Mouse (Mus musculus) stomach, embryonic 14.5 days (tissue): ENCODE measurements around the gene Krtap1-3. TPM values are rescaled to one million over a fixed set of nuclear protein-coding genes. Genes with fewer than 3 reads are reported as not detected.

Experiments
- ATAC-seq: fragments of 200-750 bp; cut with Nextera tagmentation; 2 replicates; pipeline ENCODE4 v1.8.0; 2017; ENCODE audit warnings: low read depth, moderate TSS enrichment; ENCODE audit not compliant: insufficient number of reproducible peaks, insufficient read depth, low FRiP score
- H3K27ac ChIP-seq: fragments of 300-500 bp; sonication (generic); 2 replicates; pipeline ENCODE4 v1.5.1; 2014; ENCODE audit warnings: mild to moderate bottlenecking, low read length, moderate library complexity, mixed read lengths
- H3K27me3 ChIP-seq: fragments of 300-500 bp; sonication (generic); 2 replicates; pipeline ENCODE4 v1.6.1; 2014; ENCODE audit warnings: low read length, control low read depth, mixed read lengths; ENCODE audit not compliant: control insufficient read depth, insufficient read depth
- H3K36me3 ChIP-seq: fragments of 300-500 bp; sonication (generic); 2 replicates; pipeline ENCODE4 v1.6.1; 2014; ENCODE audit warnings: mild to moderate bottlenecking, control low read depth, low read length, moderate library complexity, mixed read lengths; ENCODE audit not compliant: control insufficient read depth, insufficient read depth
- H3K4me1 ChIP-seq: fragments of 300-500 bp; sonication (generic); 2 replicates; pipeline ENCODE4 v1.6.1; 2014; ENCODE audit warnings: low read length, control low read depth, mixed read lengths; ENCODE audit not compliant: control insufficient read depth, insufficient read depth
- H3K4me2 ChIP-seq: fragments of 300-500 bp; sonication (generic); replicated peaks from 2 replicates; pipeline ENCODE4 v1.6.1; 2014; ENCODE audit warnings: low read depth, low read length, control low read depth
- H3K4me3 ChIP-seq: fragments of 300-500 bp; sonication (generic); 2 replicates; pipeline ENCODE4 v1.5.1; 2014; ENCODE audit warnings: low read depth, low read length, control low read depth
- H3K9ac ChIP-seq: fragments of 300-500 bp; sonication (generic); replicated peaks from 2 replicates; pipeline ENCODE4 v1.6.1; 2014; ENCODE audit warnings: low read depth, mild to moderate bottlenecking, control low read depth, low read length, moderate library complexity, mixed read lengths
- H3K9me3 ChIP-seq: fragments of 300-500 bp; sonication (generic); 2 replicates; pipeline ENCODE4 v1.6.1; 2016; ENCODE audit warnings: low read depth, low read length, control low read depth; ENCODE audit not compliant: control insufficient read depth
- WGBS: fragments of 180-500 bp; shearing (Covaris S2); extraction: QIAGEN DNeasy Blood & Tissue Kit; methylation state at CpG from one replicate; pipeline ENCODE4 v1.1.7; 2014; 5-methylcytosine and 5-hydroxymethylcytosine counted together
- polyA plus RNA-seq: library from polyadenylated mRNA; unstranded; fragments of >200 nt; fragmentation: Nextera tagmentation; extraction: Ambion mirVana; gene quantifications from 2 replicates; pipeline ENCODE4 v1.2.1, GENCODE M21; 2014

The Krtap1-3 gene
- polyA plus RNA-seq, 1 experiment from 2014 or later, result not detected

DNA sequence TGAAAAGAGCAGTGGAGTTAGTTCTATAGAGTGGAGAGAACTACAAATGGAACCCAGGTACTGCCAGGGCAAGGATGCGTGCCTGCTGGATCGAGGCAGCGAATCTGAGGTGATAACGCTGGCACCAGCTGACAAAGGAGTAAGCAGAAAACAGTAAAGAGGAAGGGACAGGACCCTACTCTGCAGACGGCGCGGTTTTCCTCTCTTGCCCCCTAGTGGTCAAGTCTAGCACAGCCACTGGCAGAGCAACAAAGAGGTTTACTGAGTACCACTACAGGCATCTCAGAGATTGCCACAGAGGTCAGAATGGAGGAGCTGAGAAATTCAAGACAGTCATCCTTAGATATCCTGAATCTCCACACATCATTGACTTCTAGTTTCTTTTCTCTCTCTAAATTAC, 17.0 kb downstream of the Krtap1-3 start:
- H3K36me3 ChIP-seq, result no peaks in the 10 kb centered on the region
- peak overlapping the region; percentile 30; the same call in 1 of the 2 replicates for H3K4me2 ChIP-seq
- H3K4me1 ChIP-seq, result no peaks in the 10 kb centered on the region
- H3K9me3 ChIP-seq, result no peaks in the 10 kb centered on the region
- 3% methylated on average over 7 of the region's 7 CpGs for WGBS
- no peak overlapping the region for H3K9ac ChIP-seq
- ATAC-seq, result peak; percentile 65; the same call in 1 of the 2 replicates
- no peaks in the 10 kb centered on the region for H3K27me3 ChIP-seq
- no peak overlapping the region for H3K4me3 ChIP-seq
- H3K27ac ChIP-seq, result no peak overlapping the region

DNA sequence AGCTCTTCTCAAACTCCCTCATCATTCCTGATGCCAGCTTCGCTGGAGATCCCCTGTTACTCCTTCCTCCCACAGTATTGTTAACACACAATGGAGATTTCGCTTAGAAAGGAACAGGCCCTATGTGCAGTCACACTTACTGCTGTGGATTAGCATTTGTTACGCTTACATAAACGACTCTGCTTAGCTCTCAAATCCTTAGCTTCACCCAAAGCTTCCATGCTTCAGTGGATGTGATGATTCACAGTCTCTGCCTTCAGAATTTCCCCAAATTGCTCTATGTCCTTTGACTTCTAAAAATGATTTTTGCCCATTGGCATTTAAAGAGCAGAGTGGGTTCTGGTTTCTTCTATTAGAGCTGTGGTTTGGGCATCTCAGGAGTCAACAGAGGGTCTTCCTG, 18.0 kb downstream of the Krtap1-3 start:
- 58% methylated on average over 4 of the region's 4 CpGs for WGBS
- no peak overlapping the region for H3K9ac ChIP-seq
- H3K27me3 ChIP-seq, result no peaks in the 10 kb centered on the region
- H3K4me1 ChIP-seq, result no peaks in the 10 kb centered on the region
- no peak overlapping the region for H3K4me3 ChIP-seq
- H3K36me3 ChIP-seq, result no peaks in the 10 kb centered on the region
- no peak for ATAC-seq
- no peak overlapping the region for H3K4me2 ChIP-seq
- no peak overlapping the region for H3K27ac ChIP-seq
- no peaks in the 10 kb centered on the region for H3K9me3 ChIP-seq

DNA sequence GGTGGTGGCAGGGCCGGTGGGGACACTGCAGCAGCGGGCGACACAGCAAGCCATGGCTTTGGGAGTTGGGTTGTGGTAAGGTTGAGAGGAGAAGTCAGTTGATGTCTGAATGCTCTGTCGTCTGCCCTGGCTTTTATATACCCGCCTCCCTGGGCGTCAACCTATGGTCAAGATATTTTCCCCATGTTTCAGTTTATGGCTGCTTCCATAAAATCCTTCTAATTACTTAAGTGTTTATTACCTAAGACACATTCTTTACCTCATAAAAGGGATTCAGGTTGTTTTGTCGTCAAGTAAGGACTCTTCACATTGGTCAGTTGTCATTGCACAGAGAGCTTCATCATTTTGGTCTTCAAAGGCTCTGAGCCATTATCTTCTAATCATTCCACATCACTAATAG, 24.6 kb downstream of the Krtap1-3 start, which contains the start of gene Krtap3-1:
Gene Krtap3-1, minus strand, starts transcription at position 101 of the 400 bp plus-strand sequence.
- Histone ChIP-seq H3K4me3 (no peak within 1 kb of the TSS), H3K27me3 (no peaks in the 10 kb centered on the region), H3K9me3 (no peaks in the 10 kb centered on the region), H3K4me1 (no peaks in the 10 kb centered on the region), H3K4me2 (no peak within 1 kb of the TSS), H3K36me3 (no peaks in the 10 kb centered on the region), H3K27ac (no peak within 1 kb of the TSS), H3K9ac (no peak within 1 kb of the TSS)
- no peak for ATAC-seq
- WGBS, result 93% methylated on average over 7 of the region's 7 CpGs

DNA sequence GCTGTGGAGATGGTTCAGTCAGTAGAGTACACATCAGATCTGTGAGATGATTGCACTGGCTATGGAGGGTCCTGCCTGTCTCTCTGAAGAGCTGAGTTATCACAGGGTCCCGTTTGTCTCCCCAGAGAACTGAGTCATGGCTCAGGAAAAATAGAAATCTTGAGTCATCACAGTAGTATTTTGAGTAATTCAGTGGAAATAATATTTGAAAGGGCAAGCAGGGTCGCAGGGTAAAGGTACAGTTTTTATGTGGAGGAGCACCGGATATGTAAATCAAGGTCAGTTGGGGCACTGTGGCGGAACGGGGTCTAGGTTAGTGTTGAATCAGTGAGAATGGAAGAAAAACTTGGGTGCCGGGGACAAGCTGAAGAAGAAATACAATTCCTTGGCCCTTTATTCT, 28.6 kb downstream of the Krtap1-3 start:
- Histone ChIP-seq H3K27ac (no peak overlapping the region), H3K4me1 (no peaks in the 10 kb centered on the region), H3K4me3 (no peak overlapping the region), H3K9ac (no peak overlapping the region), H3K9me3 (no peaks in the 10 kb centered on the region), H3K27me3 (no peaks in the 10 kb centered on the region), H3K4me2 (no peak overlapping the region), H3K36me3 (no peaks in the 10 kb centered on the region)
- 83% methylated on average over 6 of the region's 6 CpGs for WGBS
- no peak for ATAC-seq

DNA sequence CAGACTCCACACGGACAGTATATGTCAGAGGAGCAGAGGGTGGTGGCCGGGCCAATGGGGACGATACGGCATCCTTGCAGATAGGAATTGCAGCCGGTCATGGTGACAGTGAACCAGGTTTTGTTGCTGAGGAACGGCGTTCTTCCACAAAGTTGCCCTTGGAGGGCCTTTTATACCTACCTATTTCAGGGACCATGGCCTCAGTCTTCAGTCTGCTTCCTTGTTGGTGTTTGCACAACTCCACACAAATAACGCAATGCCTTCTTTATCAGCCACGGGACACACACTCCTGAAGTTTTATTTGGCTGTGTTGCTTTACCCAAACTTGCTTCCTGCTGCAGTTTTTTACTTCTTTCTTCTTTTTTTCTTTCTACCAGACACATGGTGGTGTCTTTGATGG, 31.8 kb downstream of the Krtap1-3 start, which contains the start of gene Gm11939:
Gene Gm11939, minus strand, starts transcription at position 101 of the 400 bp plus-strand sequence.
- no peak within 1 kb of the TSS for H3K27ac ChIP-seq
- 85% methylated on average over 9 of the region's 9 CpGs for WGBS
- no peak for ATAC-seq
- H3K4me2 ChIP-seq, result no peak within 1 kb of the TSS
- no peaks in the 10 kb centered on the region for H3K4me1 ChIP-seq
- H3K4me3 ChIP-seq, result no peak within 1 kb of the TSS
- H3K9me3 ChIP-seq, result no peaks in the 10 kb centered on the region
- no peaks in the 10 kb centered on the region for H3K27me3 ChIP-seq
- H3K36me3 ChIP-seq, result no peaks in the 10 kb centered on the region
- no peak within 1 kb of the TSS for H3K9ac ChIP-seq

DNA sequence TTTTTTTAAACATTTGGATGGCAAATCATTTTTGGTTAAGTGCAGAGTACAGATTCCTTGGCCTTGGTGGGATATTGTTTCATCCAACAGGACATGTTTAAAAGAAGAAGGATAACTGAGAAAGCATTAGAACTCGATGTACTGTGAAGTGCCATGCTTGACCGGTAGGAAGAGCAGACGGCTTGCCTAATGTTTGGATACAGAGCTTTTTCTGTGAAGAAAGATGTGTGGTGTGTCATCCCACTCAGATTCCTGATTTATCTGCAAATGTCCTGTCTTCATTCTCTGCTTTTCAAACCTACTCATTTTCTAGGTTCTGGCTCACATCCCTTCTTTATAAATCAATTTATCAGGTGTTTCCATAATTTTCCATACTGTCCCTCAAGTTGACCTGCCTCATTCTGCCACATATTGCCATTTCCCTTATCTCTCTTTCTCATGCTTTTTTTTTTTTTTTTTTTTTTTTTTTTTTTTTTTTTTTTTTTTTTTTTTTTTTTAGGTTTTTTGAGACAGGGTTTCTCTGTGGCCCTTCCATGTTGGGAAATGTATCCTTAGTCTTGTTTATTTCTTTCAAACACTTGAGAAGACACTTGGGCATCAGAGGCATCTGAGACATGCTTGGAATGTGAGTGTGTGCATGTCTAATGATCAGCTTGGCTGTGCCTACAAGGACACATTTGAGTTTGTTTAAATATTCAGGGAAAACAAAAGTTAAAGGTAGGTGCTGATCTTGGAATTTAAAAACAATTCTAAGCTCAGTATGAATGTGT, 33.0 kb downstream of the Krtap1-3 start:
- H3K4me2 ChIP-seq, result no peak overlapping the region
- no peak for ATAC-seq
- H3K27ac ChIP-seq, result no peak overlapping the region
- 61% methylated on average over 3 of the region's 3 CpGs for WGBS
- H3K9ac ChIP-seq, result no peak overlapping the region
- no peaks in the 10 kb centered on the region for H3K36me3 ChIP-seq
- no peaks in the 10 kb centered on the region for H3K4me1 ChIP-seq
- H3K9me3 ChIP-seq, result no peaks in the 10 kb centered on the region
- no peaks in the 10 kb centered on the region for H3K27me3 ChIP-seq
- H3K4me3 ChIP-seq, result no peak overlapping the region

DNA sequence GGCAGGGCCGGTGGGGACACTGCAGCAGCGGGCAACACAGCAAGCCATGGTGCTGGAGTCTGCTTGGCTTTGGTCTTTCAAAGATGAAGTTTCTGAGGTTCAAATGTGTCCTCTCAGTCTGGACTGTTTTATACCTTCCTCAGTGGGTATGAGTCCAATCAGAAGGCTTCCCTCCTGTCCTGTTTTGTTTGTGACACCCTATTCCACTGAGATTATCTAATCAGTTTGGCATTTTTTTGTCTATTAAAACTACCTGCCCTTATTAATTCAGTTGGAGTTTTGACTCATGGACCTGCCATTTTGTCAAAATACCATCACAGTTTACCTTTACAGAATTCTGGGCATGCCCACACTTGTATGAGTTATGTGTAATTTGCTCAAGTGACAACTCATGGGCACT, 34.4 kb downstream of the Krtap1-3 start, which contains the start of gene Krtap3-2:
Gene Krtap3-2, minus strand, starts transcription at position 101 of the 400 bp plus-strand sequence.
- 73% methylated on average over 2 of the region's 2 CpGs for WGBS
- no peak within 1 kb of the TSS for H3K9ac ChIP-seq
- H3K27me3 ChIP-seq, result no peaks in the 10 kb centered on the region
- no peak within 1 kb of the TSS for H3K27ac ChIP-seq
- no peak within 1 kb of the TSS for H3K4me3 ChIP-seq
- no peaks in the 10 kb centered on the region for H3K4me1 ChIP-seq
- H3K36me3 ChIP-seq, result no peaks in the 10 kb centered on the region
- no peak for ATAC-seq
- H3K4me2 ChIP-seq, result no peak within 1 kb of the TSS
- H3K9me3 ChIP-seq, result no peaks in the 10 kb centered on the region

DNA sequence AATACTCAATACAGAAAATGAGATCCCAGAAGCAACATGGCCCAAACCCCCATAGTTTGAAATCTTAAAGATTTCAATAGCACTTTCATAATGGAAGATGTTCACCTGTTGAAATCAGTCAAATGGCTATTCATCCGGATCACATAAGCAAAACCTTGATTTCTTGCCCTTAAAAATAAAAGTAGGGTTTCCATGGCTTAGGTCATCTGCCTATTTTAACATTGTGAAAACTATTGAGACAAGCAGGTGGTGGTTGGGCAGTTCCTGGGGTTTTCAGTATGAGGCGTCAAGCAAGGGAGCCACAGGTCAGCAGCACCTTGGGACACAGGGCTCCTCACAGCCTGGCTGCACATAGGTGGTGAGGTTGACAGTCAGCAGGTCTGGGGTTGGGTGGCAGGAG, 34.9 kb downstream of the Krtap1-3 start:
- ATAC-seq, result no peak
- 85% methylated on average over 2 of the region's 2 CpGs for WGBS
- Histone ChIP-seq H3K9ac (no peak overlapping the region), H3K4me1 (no peaks in the 10 kb centered on the region), H3K27me3 (no peaks in the 10 kb centered on the region), H3K36me3 (no peaks in the 10 kb centered on the region), H3K4me2 (no peak overlapping the region), H3K9me3 (no peaks in the 10 kb centered on the region), H3K27ac (no peak overlapping the region), H3K4me3 (no peak overlapping the region)
